Mouse (Mus musculus) thymus, postnatal 10 days (tissue): ENCODE measurements around the gene Plekhh2.

Source experiments
- DNase-seq, 2 experiments: peaks; one replicate each; pipeline ENCODE4 v3.0.0; 2021; ENCODE audit warnings: low spot score in 2 of 2

Plekhh2 gene

GRCm38 (mm10) chr17:84511682-84512515, at the start of gene Plekhh2:
Plekhh2 (plus strand) TSS chr17:84511895.
- peak in 1 of 2 experiments; percentile 21 for DNase-seq

GRCm38 (mm10) chr17:84465753-84466608, 45.7 kb upstream of the Plekhh2 start, which contains the start of gene Thada:
Thada (minus strand) TSS chr17:84466205.
- peak; percentile 96 to 99 for DNase-seq

GRCm38 (mm10) chr17:84474312-84474711, 37.4 kb upstream of the Plekhh2 start:
- no peak for DNase-seq

- DNase-seq, result no peak
Measured at GRCm38 (mm10) chr17:84477176-84477575, 34.5 kb upstream of the Plekhh2 start.

GRCm38 (mm10) chr17:84478276-84478675, 33.4 kb upstream of the Plekhh2 start:
- DNase-seq, result no peak

- no peak for DNase-seq
Measured at GRCm38 (mm10) chr17:84480464-84481355, 31.0 kb upstream of the Plekhh2 start.

GRCm38 (mm10) chr17:84482831-84483230, 28.9 kb upstream of the Plekhh2 start:
- DNase-seq, result no peak

GRCm38 (mm10) chr17:84483673-84484320, 27.9 kb upstream of the Plekhh2 start:
- DNase-seq, result no peak

GRCm38 (mm10) chr17:84487415-84487814, 24.3 kb upstream of the Plekhh2 start:
- no peak for DNase-seq

GRCm38 (mm10) chr17:84492255-84492880, 19.3 kb upstream of the Plekhh2 start:
- DNase-seq, result no peak

GRCm38 (mm10) chr17:84497026-84497425, 14.7 kb upstream of the Plekhh2 start:
- no peak for DNase-seq

- DNase-seq, result no peak
Measured at GRCm38 (mm10) chr17:84497559-84497958, 14.1 kb upstream of the Plekhh2 start.

GRCm38 (mm10) chr17:84497972-84498604, 13.6 kb upstream of the Plekhh2 start:
- no peak for DNase-seq

GRCm38 (mm10) chr17:84498639-84499038, 13.1 kb upstream of the Plekhh2 start:
- DNase-seq, result no peak

- DNase-seq, result no peak
Measured at GRCm38 (mm10) chr17:84502341-84502740, 9.4 kb upstream of the Plekhh2 start.

- no peak for DNase-seq
Measured at GRCm38 (mm10) chr17:84505922-84506321, 5.8 kb upstream of the Plekhh2 start.

GRCm38 (mm10) chr17:84508736-84509135, 3.0 kb upstream of the Plekhh2 start:
- no peak for DNase-seq

- no peak for DNase-seq
Measured at GRCm38 (mm10) chr17:84509176-84509575, 2.5 kb upstream of the Plekhh2 start.

GRCm38 (mm10) chr17:84510355-84510754, 1.3 kb upstream of the Plekhh2 start:
- no peak for DNase-seq
